Mouse (Mus musculus): ENCODE measurements at regions not wholly inside any gene's neighbourhood (a gene's known extent, or its start where the extent isn't known, plus 50 kb on each side); places are given as distances from the start of the nearest gene placed in this dataset.
"Not testable (repeated sequence)": the region's sequence is repeated elsewhere in the genome, so short reads cannot be mapped to it uniquely, and the experiment has no call there.

- DNase-seq (ENCODE audit: low read depth, low spot score): peak; percentile 88
Observed at GRCm38 (mm10) chr3:21935571-21936261, 140.7 kb upstream of the Tbl1xr1 start.

GRCm38 (mm10) chr3:21936262-21936603, 140.2 kb upstream of the Tbl1xr1 start:
- DNase-seq (ENCODE audit: low read depth, low spot score): no peak

GRCm38 (mm10) chr3:21936616-21937015, 139.8 kb upstream of the Tbl1xr1 start:
- DNase-seq (ENCODE audit: low read depth, low spot score): no peak

- DNase-seq (ENCODE audit: low read depth, low spot score): no peak
Observed at GRCm38 (mm10) chr3:21937281-21938035, 139.0 kb upstream of the Tbl1xr1 start.

- DNase-seq (ENCODE audit: low read depth, low spot score): no peak
Observed at GRCm38 (mm10) chr3:21938071-21938848, 138.2 kb upstream of the Tbl1xr1 start.

- DNase-seq (ENCODE audit: low read depth, low spot score): no peak
Observed at GRCm38 (mm10) chr3:21939738-21940137, 136.7 kb upstream of the Tbl1xr1 start.

- no peak for DNase-seq (ENCODE audit: low read depth, low spot score)
Observed at GRCm38 (mm10) chr3:21941596-21941995, 134.9 kb upstream of the Tbl1xr1 start.

- no peak for DNase-seq (ENCODE audit: low read depth, low spot score)
Observed at GRCm38 (mm10) chr3:21942912-21943311, 133.5 kb upstream of the Tbl1xr1 start.

GRCm38 (mm10) chr3:21945775-21946174, 130.7 kb upstream of the Tbl1xr1 start:
- no peak for DNase-seq (ENCODE audit: low read depth, low spot score)

GRCm38 (mm10) chr3:21947320-21948073, 129.0 kb upstream of the Tbl1xr1 start:
- no peak for DNase-seq (ENCODE audit: low read depth, low spot score)

- DNase-seq (ENCODE audit: low read depth, low spot score): no peak
Observed at GRCm38 (mm10) chr3:21948074-21948659, 128.3 kb upstream of the Tbl1xr1 start.

- DNase-seq (ENCODE audit: low read depth, low spot score): no peak
Observed at GRCm38 (mm10) chr3:21949459-21949858, 127.0 kb upstream of the Tbl1xr1 start.

GRCm38 (mm10) chr3:21950571-21950970, 125.9 kb upstream of the Tbl1xr1 start:
- DNase-seq (ENCODE audit: low read depth, low spot score): no peak

GRCm38 (mm10) chr3:21951446-21952285, 124.8 kb upstream of the Tbl1xr1 start:
- DNase-seq (ENCODE audit: low read depth, low spot score): no peak

GRCm38 (mm10) chr3:21952695-21953415, 123.6 kb upstream of the Tbl1xr1 start:
- no peak for DNase-seq (ENCODE audit: low read depth, low spot score)

- no peak for DNase-seq (ENCODE audit: low read depth, low spot score)
Observed at GRCm38 (mm10) chr3:21953416-21953810, 123.0 kb upstream of the Tbl1xr1 start.

- no peak for DNase-seq (ENCODE audit: low read depth, low spot score)
Observed at GRCm38 (mm10) chr3:21955681-21956080, 120.8 kb upstream of the Tbl1xr1 start.

- DNase-seq (ENCODE audit: low read depth, low spot score): not testable (repeated sequence)
Observed at GRCm38 (mm10) chr3:21957105-21957504, 119.3 kb upstream of the Tbl1xr1 start.

GRCm38 (mm10) chr3:21958595-21959286, 117.7 kb upstream of the Tbl1xr1 start:
- DNase-seq (ENCODE audit: low read depth, low spot score): no peak

Data from retina, adult 2 months (tissue).